Comparison of ENCODE assay signal across 7 mouse cellular contexts in the genomic region with DNA sequence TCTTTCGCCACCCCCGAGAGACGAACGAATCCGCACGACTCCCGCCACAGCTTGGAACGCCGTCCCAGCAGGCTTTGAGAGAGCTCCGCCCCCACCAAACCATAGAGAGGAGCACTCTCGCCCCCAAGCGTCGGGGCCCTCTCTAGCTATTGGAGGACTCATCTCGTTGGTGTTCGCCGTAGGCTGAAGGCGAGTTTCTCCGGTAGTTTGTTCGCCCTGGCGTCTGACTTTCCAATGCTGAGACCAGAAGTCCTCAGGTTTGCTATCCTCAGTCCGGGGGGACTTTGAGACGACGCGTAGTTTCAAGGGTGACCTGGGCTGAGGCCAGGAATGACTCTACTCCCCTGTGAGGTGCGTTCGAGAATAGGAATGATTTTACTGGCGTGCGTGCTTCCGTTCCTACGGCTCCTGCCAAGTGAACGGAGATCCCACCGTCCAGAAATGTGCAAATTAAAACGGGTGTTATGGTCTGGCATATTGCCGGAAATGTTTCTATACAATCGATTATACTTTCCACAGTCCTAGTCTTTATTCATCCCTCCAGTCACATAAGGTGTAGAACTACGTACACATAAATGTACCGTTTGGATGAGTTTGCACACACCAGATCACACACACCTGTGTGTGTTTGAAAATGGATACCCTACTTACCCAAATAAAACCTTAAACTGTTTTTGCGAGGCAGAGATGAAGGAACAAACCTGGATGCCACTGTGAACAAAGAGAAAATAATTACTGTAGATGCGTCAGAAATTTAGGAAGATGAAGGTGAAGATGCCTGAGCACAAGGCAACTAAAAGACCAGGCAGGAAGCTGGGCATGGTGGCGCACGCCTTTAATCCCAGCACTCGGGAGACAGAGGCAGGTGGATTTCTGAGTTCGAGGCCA. TPM values are rescaled to one million over a fixed set of nuclear protein-coding genes. Genes with fewer than 3 reads are reported as not detected.
DNase-seq lines count a peak whose midpoint lies in the region; ATAC-seq lines count a peak whose summit lies in the region.

Gene BC055324 (minus strand): TSS at position 76 of the 888 bp plus-strand sequence.
Gene Mettl18 (plus strand): TSS at position 169 of the 888 bp plus-strand sequence.

- H3K4me3 ChIP-seq in intestine, embryonic 16.5 days (ENCODE audit: low read length) = peak within 1 kb of the TSS; percentile 76
- peak within 1 kb of the TSS; percentile 70 for H3K4me3 ChIP-seq in midbrain, embryonic 11.5 days (ENCODE audit: low read depth, low read length)

- intact Hi-C loops in left cerebral cortex, postnatal 36 days (cut with DNase I) = loop anchor here (1.0 kb wide), 1 partner anchor 66 kb away; the partner anchor contains the start of gene Scyl3

- no peaks in the 10 kb centered on the region; the same call in 1 of the 2 replicates for H3K4me1 ChIP-seq in intestine, embryonic 16.5 days (ENCODE audit: control insufficient read depth, insufficient read depth, low read length)
- H3K4me1 ChIP-seq in midbrain, embryonic 11.5 days (ENCODE audit: control insufficient read depth, insufficient read depth, low read length) = peaks cover 9% of the 10 kb centered on the region; the same call in 1 of the 2 replicates

- peak; percentile 85 for DNase-seq in adrenal gland, adult 8-10 months
- peak; percentile 93 for DNase-seq in embryo, embryonic 9.5 days (ENCODE audit: extremely low spot score)
- peak; percentile 77 to 89 for DNase-seq in gastrocnemius, postnatal 4 days (ENCODE audit: low spot score in 2 of 2)
- peak; percentile 88 to 89 for DNase-seq in left cerebral cortex, postnatal 36 days (ENCODE audit: low spot score in 2 of 2)
- DNase-seq in midbrain, embryonic 11.5 days (ENCODE audit: low spot score, missing footprints) = peak; percentile 99
- peak; percentile 86 for DNase-seq in skeletal muscle tissue, adult 2 months (ENCODE audit: low read depth, low spot score)

- H3K27ac ChIP-seq in intestine, embryonic 16.5 days (ENCODE audit: low read length) = peak within 1 kb of the TSS; percentile 59
- no peak within 1 kb of the TSS; the same call in 1 of the 2 replicates for H3K27ac ChIP-seq in midbrain, embryonic 11.5 days (ENCODE audit: low read depth, low read length)

- 3% methylated on average over 43 of the region's 43 CpGs for WGBS in intestine, embryonic 16.5 days
- WGBS in midbrain, embryonic 11.5 days = 3% methylated on average over 43 of the region's 43 CpGs

- H3K9me3 ChIP-seq in intestine, embryonic 16.5 days (ENCODE audit: control insufficient read depth, low read length) = no peaks in the 10 kb centered on the region
- H3K9me3 ChIP-seq in midbrain, embryonic 11.5 days (ENCODE audit: control insufficient read depth, low read length) = no peaks in the 10 kb centered on the region

- H3K36me3 ChIP-seq in intestine, embryonic 16.5 days (ENCODE audit: control insufficient read depth, insufficient read depth, low read length) = no peaks in the 10 kb centered on the region
- H3K36me3 ChIP-seq in midbrain, embryonic 11.5 days (ENCODE audit: control insufficient read depth, insufficient read depth, low read length) = no peaks in the 10 kb centered on the region

- peak within 1 kb of the TSS; percentile 71 for H3K9ac ChIP-seq in intestine, embryonic 16.5 days (ENCODE audit: low read depth, low read length)
- H3K9ac ChIP-seq in midbrain, embryonic 11.5 days (ENCODE audit: low read length) = peak within 1 kb of the TSS; percentile 86

- peak within 1 kb of the TSS; percentile 69 for H3K4me2 ChIP-seq in intestine, embryonic 16.5 days (ENCODE audit: low read depth, low read length)
- peak within 1 kb of the TSS; percentile 69 for H3K4me2 ChIP-seq in midbrain, embryonic 11.5 days

- ATAC-seq in intestine, embryonic 16.5 days = peak; percentile 99
- peak; percentile 98 for ATAC-seq in midbrain, embryonic 11.5 days (ENCODE audit: low FRiP score)

- H3K27me3 ChIP-seq in intestine, embryonic 16.5 days (replicated peaks; ENCODE audit: control insufficient read depth, insufficient read depth, low read length) = no peaks in the 10 kb centered on the region
- H3K27me3 ChIP-seq in midbrain, embryonic 11.5 days (ENCODE audit: control insufficient read depth, insufficient read depth, low read length) = no peaks in the 10 kb centered on the region

RNA-seq across cellular contexts. Expression of gene BC055324, which starts in this region (rescaled TPM):
- total RNA-seq in adrenal gland, adult 8-10 months (2022) = 1 to 10 TPM; 1.4 to 2.0 (median 1.9) TPM
- 1 to 10 TPM; 4.3 to 6.0 TPM for total RNA-seq in gastrocnemius, postnatal 4 days (2021)
- 12.6 and 13.9 TPM in 2 replicates for polyA plus RNA-seq in intestine, embryonic 16.5 days (2015; fragmentation: Nextera tagmentation; extraction: Ambion mirVana)
- 1 to 10 TPM in 1 of 2 experiments, under 1 TPM in 1; 0.96 to 1.2 TPM for total RNA-seq in left cerebral cortex, postnatal 36 days (2021)
- 32.2 and 42.8 TPM in 2 replicates for polyA plus RNA-seq in midbrain, embryonic 11.5 days (2014; fragmentation: Nextera tagmentation; extraction: Ambion mirVana)

RNA-seq across cellular contexts. Expression of gene Mettl18, which starts in this region (rescaled TPM):
- 1 to 10 TPM; 4.0 to 7.5 (median 6.0) TPM for total RNA-seq in adrenal gland, adult 8-10 months (2022)
- 1 to 10 TPM; 2.7 to 3.9 TPM for total RNA-seq in gastrocnemius, postnatal 4 days (2021)
- polyA plus RNA-seq in intestine, embryonic 16.5 days (2015; fragmentation: Nextera tagmentation; extraction: Ambion mirVana) = 8.5 and 9.1 TPM in 2 replicates
- total RNA-seq in left cerebral cortex, postnatal 36 days (2021) = 1 to 10 TPM; 5.0 to 5.3 TPM
- 11.5 and 11.7 TPM in 2 replicates for polyA plus RNA-seq in midbrain, embryonic 11.5 days (2014; fragmentation: Nextera tagmentation; extraction: Ambion mirVana)
